Mouse (Mus musculus): ENCODE results near the gene Rab11b. TPM values are rescaled to one million over a fixed set of nuclear protein-coding genes. Genes with fewer than 3 reads are reported as not detected.

Gene Rab11b
- polyA plus RNA-seq, 1 experiment from 2014 or later: 115 TPM

- no peak for ATAC-seq (ENCODE audit: low read depth)
- Histone ChIP-seq H3K4me3 (ENCODE audit: low read depth, low read length) (no peak overlapping the region), H3K4me2 (ENCODE audit: low read depth, low read length) (no peak overlapping the region), H3K9me3 (replicated peaks; ENCODE audit: control insufficient read depth, low read length) (no peaks in the 10 kb centered on the region), H3K9ac (ENCODE audit: low read depth, low read length) (0 out of 2 replicates have a peak overlapping the region, but pooled peaks have one; percentile 3), H3K27ac (ENCODE audit: low read length) (no peak overlapping the region), H3K27me3 (ENCODE audit: control insufficient read depth, insufficient read depth, low read depth, low read length) (no peaks in the 10 kb centered on the region), H3K4me1 (ENCODE audit: control insufficient read depth, low read depth, low read length) (peaks cover 44% of the 10 kb centered on the region), H3K36me3 (ENCODE audit: control insufficient read depth, insufficient read depth) (peaks cover 3% of the 10 kb centered on the region; the same call in 1 of the 2 replicates)
- 46% methylated on average over 4 of the region's 4 CpGs for WGBS (ENCODE audit: insufficient replicate concordance)
These were observed 3.1 kb downstream of the Rab11b start for GRCm38 (mm10) chr17:33757231-33757630.

DNA sequence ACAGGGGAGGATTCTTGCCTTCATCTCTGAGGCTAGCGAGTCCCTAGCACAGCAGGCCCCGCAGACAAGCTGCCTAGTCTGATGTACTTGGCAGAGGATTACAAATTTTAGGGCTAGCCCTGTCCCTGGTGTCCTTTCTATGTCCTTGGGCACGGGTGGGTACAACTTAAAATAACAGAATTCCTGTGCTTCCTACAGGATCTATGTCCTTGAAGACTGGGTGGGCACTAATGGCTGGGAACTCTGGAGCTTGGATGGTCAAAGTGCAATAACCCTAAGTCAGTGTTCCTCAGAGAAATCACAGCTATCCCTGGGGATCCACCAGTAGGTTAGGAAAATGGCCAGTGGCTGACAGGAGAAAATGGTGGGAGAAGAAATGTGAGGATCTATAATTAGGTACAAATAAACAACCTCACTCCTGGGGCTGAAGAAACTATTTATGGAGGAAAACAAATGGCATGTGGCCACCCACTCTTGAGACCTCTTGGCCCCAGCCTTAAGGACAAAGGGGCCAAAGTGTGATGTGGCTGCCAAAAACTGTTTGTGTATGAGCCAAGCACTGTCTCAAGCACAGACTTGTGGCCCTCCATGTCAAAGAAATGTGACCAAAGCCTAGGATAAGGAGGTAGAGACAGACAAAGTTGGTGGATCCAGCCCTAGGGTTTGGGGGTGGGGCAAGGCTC is 4.1 kb downstream of the Rab11b start:
- H3K9ac ChIP-seq (ENCODE audit: low read depth, low read length): no peak overlapping the region
- peaks cover 3% of the 10 kb centered on the region; the same call in 1 of the 2 replicates for H3K36me3 ChIP-seq (ENCODE audit: control insufficient read depth, insufficient read depth)
- peaks cover 44% of the 10 kb centered on the region for H3K4me1 ChIP-seq (ENCODE audit: control insufficient read depth, low read depth, low read length)
- no peaks in the 10 kb centered on the region for H3K9me3 ChIP-seq (replicated peaks; ENCODE audit: control insufficient read depth, low read length)
- H3K27ac ChIP-seq (ENCODE audit: low read length): no peak overlapping the region
- no peak overlapping the region for H3K4me3 ChIP-seq (ENCODE audit: low read depth, low read length)
- H3K4me2 ChIP-seq (ENCODE audit: low read depth, low read length): no peak overlapping the region
- H3K27me3 ChIP-seq (ENCODE audit: control insufficient read depth, insufficient read depth, low read depth, low read length): no peaks in the 10 kb centered on the region
- no peak for ATAC-seq (ENCODE audit: low read depth)
- 81% methylated on average over 3 of the region's 3 CpGs for WGBS (ENCODE audit: insufficient replicate concordance)

GRCm38 (mm10) chr17:33755418-33756107 is 4.8 kb downstream of the Rab11b start:
- peaks cover 41% of the 10 kb centered on the region for H3K4me1 ChIP-seq (ENCODE audit: control insufficient read depth, low read depth, low read length)
- no peak overlapping the region for H3K4me2 ChIP-seq (ENCODE audit: low read depth, low read length)
- WGBS (ENCODE audit: insufficient replicate concordance): 81% methylated on average over 10 of the region's 10 CpGs
- ATAC-seq (ENCODE audit: low read depth): no peak
- H3K9ac ChIP-seq (ENCODE audit: low read depth, low read length): no peak overlapping the region
- H3K36me3 ChIP-seq (ENCODE audit: control insufficient read depth, insufficient read depth): peaks cover 3% of the 10 kb centered on the region; the same call in 1 of the 2 replicates
- no peak overlapping the region for H3K4me3 ChIP-seq (ENCODE audit: low read depth, low read length)
- H3K9me3 ChIP-seq (replicated peaks; ENCODE audit: control insufficient read depth, low read length): no peaks in the 10 kb centered on the region
- no peaks in the 10 kb centered on the region for H3K27me3 ChIP-seq (ENCODE audit: control insufficient read depth, insufficient read depth, low read depth, low read length)
- 0 out of 2 replicates have a peak overlapping the region, but pooled peaks have one; percentile 12 for H3K27ac ChIP-seq (ENCODE audit: low read length)

- H3K27me3 ChIP-seq (ENCODE audit: control insufficient read depth, insufficient read depth, low read depth, low read length): no peaks in the 10 kb centered on the region
- peaks cover 3% of the 10 kb centered on the region for H3K36me3 ChIP-seq (ENCODE audit: control insufficient read depth, insufficient read depth)
These were observed 5.7 kb downstream of the Rab11b start for GRCm38 (mm10) chr17:33754656-33755055.

DNA sequence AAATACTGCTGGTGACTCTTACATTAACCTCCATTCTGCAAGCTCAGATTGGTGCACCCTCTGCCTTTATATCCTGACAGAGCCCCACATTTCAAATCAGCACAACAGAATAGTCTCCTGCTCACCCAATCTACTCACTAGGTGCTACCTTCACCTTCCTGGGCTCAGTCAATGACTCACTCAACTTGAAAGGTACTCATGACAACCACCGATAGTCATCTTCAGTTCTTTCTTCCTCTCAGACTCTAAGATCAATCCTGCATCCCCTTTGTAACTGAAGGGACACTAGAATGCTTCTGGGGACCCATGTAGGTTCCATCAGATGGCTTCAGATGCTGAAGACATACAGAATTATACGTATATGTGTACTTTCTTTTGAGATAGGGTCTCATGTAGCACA is 8.0 kb downstream of the Rab11b start:
- no peaks in the 10 kb centered on the region for H3K9me3 ChIP-seq (replicated peaks; ENCODE audit: control insufficient read depth, low read length)
- H3K9ac ChIP-seq (ENCODE audit: low read depth, low read length): no peak overlapping the region
- no peak overlapping the region for H3K4me3 ChIP-seq (ENCODE audit: low read depth, low read length)
- peaks cover 18% of the 10 kb centered on the region for H3K4me1 ChIP-seq (ENCODE audit: control insufficient read depth, low read depth, low read length)
- no peaks in the 10 kb centered on the region for H3K27me3 ChIP-seq (ENCODE audit: control insufficient read depth, insufficient read depth, low read depth, low read length)
- no peak for ATAC-seq (ENCODE audit: low read depth)
- peaks cover 18% of the 10 kb centered on the region for H3K36me3 ChIP-seq (ENCODE audit: control insufficient read depth, insufficient read depth)
- H3K27ac ChIP-seq (ENCODE audit: low read length): no peak overlapping the region
- 91% methylated on average over 2 of the region's 2 CpGs for WGBS (ENCODE audit: insufficient replicate concordance)
- no peak overlapping the region for H3K4me2 ChIP-seq (ENCODE audit: low read depth, low read length)

More at GRCm38 (mm10) chr17:33754656-33755055, 5.7 kb downstream of the Rab11b start:
- H3K4me1 ChIP-seq (ENCODE audit: control insufficient read depth, low read depth, low read length): peaks cover 41% of the 10 kb centered on the region
- H3K27ac ChIP-seq (ENCODE audit: low read length): no peak overlapping the region
- no peak overlapping the region for H3K9ac ChIP-seq (ENCODE audit: low read depth, low read length)
- WGBS (ENCODE audit: insufficient replicate concordance): 70% methylated on average over 1 of the region's 1 CpGs
- no peak for ATAC-seq (ENCODE audit: low read depth)
- no peak overlapping the region for H3K4me2 ChIP-seq (ENCODE audit: low read depth, low read length)
- H3K4me3 ChIP-seq (ENCODE audit: low read depth, low read length): no peak overlapping the region
- no peaks in the 10 kb centered on the region for H3K9me3 ChIP-seq (replicated peaks; ENCODE audit: control insufficient read depth, low read length)

DNA sequence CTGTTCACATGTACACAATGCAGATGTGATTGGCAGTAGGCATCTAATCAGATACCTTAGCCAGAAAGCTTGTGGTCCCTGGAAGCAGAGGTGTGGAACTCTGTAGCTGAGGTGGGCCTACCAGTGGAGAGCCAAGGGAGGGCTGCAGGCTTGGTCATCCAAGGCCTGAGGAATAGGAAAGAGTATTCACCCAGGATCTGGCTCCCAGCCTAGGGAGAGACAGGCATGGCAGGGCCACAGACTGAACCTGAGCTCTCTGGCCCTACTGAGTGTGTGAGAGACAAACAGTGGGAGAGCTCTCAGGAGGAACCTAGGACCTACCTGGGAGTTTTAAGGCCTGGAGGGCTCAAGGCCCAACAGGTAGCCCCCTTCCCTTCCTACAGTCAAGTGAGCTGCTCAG is 9.1 kb downstream of the Rab11b start:
- H3K27ac ChIP-seq (ENCODE audit: low read length): no peak overlapping the region
- H3K36me3 ChIP-seq (ENCODE audit: control insufficient read depth, insufficient read depth): peaks cover 18% of the 10 kb centered on the region
- no peak overlapping the region for H3K4me3 ChIP-seq (ENCODE audit: low read depth, low read length)
- no peak for ATAC-seq (ENCODE audit: low read depth)
- H3K4me2 ChIP-seq (ENCODE audit: low read depth, low read length): no peak overlapping the region
- no peaks in the 10 kb centered on the region for H3K9me3 ChIP-seq (replicated peaks; ENCODE audit: control insufficient read depth, low read length)
- H3K4me1 ChIP-seq (ENCODE audit: control insufficient read depth, low read depth, low read length): peaks cover 10% of the 10 kb centered on the region
- no peaks in the 10 kb centered on the region for H3K27me3 ChIP-seq (ENCODE audit: control insufficient read depth, insufficient read depth, low read depth, low read length)
- no peak overlapping the region for H3K9ac ChIP-seq (ENCODE audit: low read depth, low read length)

DNA sequence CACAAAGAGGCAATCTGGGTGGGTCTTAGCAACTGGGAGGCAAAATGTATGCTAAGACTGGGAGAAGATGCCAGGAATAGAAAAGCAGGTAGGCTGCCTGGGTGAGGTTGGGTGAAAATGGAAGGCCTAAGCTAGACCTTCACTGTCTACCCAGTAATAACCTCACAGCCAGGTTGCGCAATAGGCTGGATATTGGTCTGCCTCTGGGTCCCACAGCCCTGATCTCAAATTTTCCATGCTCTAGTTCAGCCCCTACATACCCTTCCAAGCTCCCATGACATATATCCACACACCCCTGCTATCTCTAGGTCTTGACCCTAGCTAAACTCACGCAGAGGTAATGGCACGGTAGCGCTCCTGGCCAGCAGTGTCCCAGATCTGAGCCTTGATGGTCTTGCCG is 10.9 kb downstream of the Rab11b start:
- peaks cover 25% of the 10 kb centered on the region for H3K36me3 ChIP-seq (ENCODE audit: control insufficient read depth, insufficient read depth)

DNA sequence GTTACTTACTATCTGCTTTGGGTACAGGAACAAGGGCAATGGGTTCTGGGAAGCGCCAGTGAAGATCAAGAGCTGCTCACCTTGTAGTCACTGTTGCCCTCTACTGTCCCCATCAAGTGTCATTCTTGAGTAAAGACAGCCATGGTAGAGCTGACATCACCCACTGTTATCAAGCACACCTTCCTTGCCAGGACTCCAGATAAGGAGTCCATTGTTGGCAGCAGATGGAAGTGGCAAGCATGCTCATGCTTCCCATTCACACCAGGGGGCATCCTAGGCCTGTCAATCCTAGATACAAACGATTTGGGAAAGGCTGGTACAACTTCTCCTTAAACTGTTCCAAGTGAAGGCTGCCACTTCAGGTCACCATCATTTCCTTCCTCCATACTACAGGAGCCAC is 14.3 kb downstream of the Rab11b start:
- Histone ChIP-seq H3K27me3 (ENCODE audit: control insufficient read depth, insufficient read depth, low read depth, low read length) (no peaks in the 10 kb centered on the region), H3K27ac (ENCODE audit: low read length) (no peak overlapping the region), H3K4me1 (ENCODE audit: control insufficient read depth, low read depth, low read length) (no peaks in the 10 kb centered on the region; the same call in 1 of the 2 replicates), H3K36me3 (ENCODE audit: control insufficient read depth, insufficient read depth) (peaks cover 25% of the 10 kb centered on the region), H3K9me3 (replicated peaks; ENCODE audit: control insufficient read depth, low read length) (no peaks in the 10 kb centered on the region), H3K4me2 (ENCODE audit: low read depth, low read length) (no peak overlapping the region), H3K4me3 (ENCODE audit: low read depth, low read length) (no peak overlapping the region), H3K9ac (ENCODE audit: low read depth, low read length) (no peak overlapping the region)
- ATAC-seq (ENCODE audit: low read depth): peak; percentile 30
- 50% methylated on average over 2 of the region's 2 CpGs for WGBS (ENCODE audit: insufficient replicate concordance)

More for the DNA sequence above, 10.9 kb downstream of the Rab11b start:
- H3K4me2 ChIP-seq (ENCODE audit: low read depth, low read length): no peak overlapping the region
- H3K27ac ChIP-seq (ENCODE audit: low read length): no peak overlapping the region
- ATAC-seq (ENCODE audit: low read depth): no peak
- no peak overlapping the region for H3K9ac ChIP-seq (ENCODE audit: low read depth, low read length)
- no peaks in the 10 kb centered on the region for H3K27me3 ChIP-seq (ENCODE audit: control insufficient read depth, insufficient read depth, low read depth, low read length)
- no peaks in the 10 kb centered on the region; the same call in 1 of the 2 replicates for H3K4me1 ChIP-seq (ENCODE audit: control insufficient read depth, low read depth, low read length)
- no peak overlapping the region for H3K4me3 ChIP-seq (ENCODE audit: low read depth, low read length)
- no peaks in the 10 kb centered on the region for H3K9me3 ChIP-seq (replicated peaks; ENCODE audit: control insufficient read depth, low read length)
- 85% methylated on average over 5 of the region's 5 CpGs for WGBS (ENCODE audit: insufficient replicate concordance)
